Mouse (Mus musculus) limb, embryonic 12.5 days (tissue): ENCODE results near the gene Rbm19. TPM values are rescaled to one million over a fixed set of nuclear protein-coding genes. Genes with fewer than 3 reads are reported as not detected.

ENCODE experiments used
- ATAC-seq: fragments of 200-750 bp; cut with Nextera tagmentation; 2 replicates; pipeline ENCODE4 v1.8.0; 2017; ENCODE audit warnings: low read depth, moderate TSS enrichment; ENCODE audit not compliant: insufficient number of reproducible peaks, insufficient read depth, low FRiP score, low TSS enrichment
- H3K27ac ChIP-seq: fragments of 300-500 bp; sonication (generic); 2 replicates; pipeline ENCODE4 v1.5.1; 2016; ENCODE audit warnings: mild to moderate bottlenecking, moderate library complexity
- H3K27me3 ChIP-seq: fragments of 300-500 bp; sonication (generic); 2 replicates; pipeline ENCODE4 v1.6.1; 2016; ENCODE audit warnings: mild to moderate bottlenecking, moderate library complexity
- H3K36me3 ChIP-seq: fragments of 300-500 bp; sonication (generic); 2 replicates; pipeline ENCODE4 v1.6.1; 2016; ENCODE audit warnings: mild to moderate bottlenecking, moderate library complexity
- H3K4me1 ChIP-seq: fragments of 300-500 bp; sonication (generic); replicated peaks from 2 replicates; pipeline ENCODE4 v1.6.1; 2016
- H3K4me2 ChIP-seq: fragments of 300-500 bp; sonication (generic); 2 replicates; pipeline ENCODE4 v1.6.1; 2016; ENCODE audit warnings: mild to moderate bottlenecking, moderate library complexity
- H3K4me3 ChIP-seq: fragments of 300-500 bp; sonication (generic); replicated peaks from 2 replicates; pipeline ENCODE4 v1.5.1; 2016; ENCODE audit warnings: mild to moderate bottlenecking
- H3K9ac ChIP-seq: fragments of 300-500 bp; sonication (generic); replicated peaks from 2 replicates; pipeline ENCODE4 v1.6.1; 2016; ENCODE audit warnings: mild to moderate bottlenecking, moderate library complexity
- H3K9me3 ChIP-seq: fragments of 300-500 bp; sonication (generic); 2 replicates; pipeline ENCODE4 v1.6.1; 2016; ENCODE audit warnings: mild to moderate bottlenecking, moderate library complexity
- WGBS: fragments of 180-500 bp; shearing (Covaris S2); methylation state at CpG from one replicate; pipeline ENCODE4 v1.1.7; 2016; 5-methylcytosine and 5-hydroxymethylcytosine counted together
- polyA plus RNA-seq: library from polyadenylated mRNA; unstranded; fragments of >200 nt; fragmentation: Nextera tagmentation; extraction: Ambion mirVana; gene quantifications from 2 replicates; pipeline ENCODE4 v1.2.1, GENCODE M21; 2016

The Rbm19 gene
- polyA plus RNA-seq, 1 experiment from 2014 or later: 31.1 TPM

- Histone ChIP-seq H3K27me3 (no peaks in the 10 kb centered on the region), H3K4me3 (no peak overlapping the region), H3K9me3 (no peaks in the 10 kb centered on the region), H3K9ac (no peak overlapping the region), H3K4me2 (no peak overlapping the region), H3K27ac (no peak overlapping the region), H3K4me1 (no peaks in the 10 kb centered on the region), H3K36me3 (peaks cover 78% of the 10 kb centered on the region)
- 42% methylated on average over 6 of the region's 6 CpGs for WGBS
- ATAC-seq: no peak
Observed at GRCm38 (mm10) chr5:120134000-120134399, 17.7 kb downstream of the Rbm19 start.

GRCm38 (mm10) chr5:120135337-120135736 is 19.1 kb downstream of the Rbm19 start:
- Histone ChIP-seq H3K27ac (no peak overlapping the region), H3K9me3 (no peaks in the 10 kb centered on the region), H3K27me3 (no peaks in the 10 kb centered on the region), H3K4me2 (no peak overlapping the region), H3K4me1 (no peaks in the 10 kb centered on the region), H3K36me3 (peaks cover 70% of the 10 kb centered on the region), H3K4me3 (no peak overlapping the region), H3K9ac (no peak overlapping the region)
- 91% methylated on average over 14 of the region's 14 CpGs for WGBS
- no peak for ATAC-seq

DNA sequence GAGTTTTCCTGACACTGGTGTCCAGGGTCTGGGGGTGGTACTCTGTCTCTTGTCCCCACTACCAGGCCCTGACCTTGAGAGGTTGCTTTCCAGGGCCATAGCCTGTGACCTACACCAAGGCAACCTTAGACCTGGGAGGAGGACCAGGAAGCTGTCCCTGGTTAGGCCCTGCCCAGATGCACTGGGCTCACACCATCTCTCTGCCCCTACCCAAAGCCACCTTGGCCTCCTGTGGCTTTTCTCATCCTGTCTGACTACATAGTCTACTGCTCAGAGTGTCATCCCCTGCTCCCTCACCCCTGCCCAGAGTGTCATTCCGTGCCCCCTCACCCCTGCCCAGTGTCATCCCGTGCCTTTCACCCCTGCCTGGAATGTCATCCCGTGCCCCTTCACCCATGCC is 19.6 kb downstream of the Rbm19 start:
- H3K27me3 ChIP-seq: no peaks in the 10 kb centered on the region
- H3K4me2 ChIP-seq: no peak overlapping the region
- H3K9ac ChIP-seq: no peak overlapping the region
- WGBS: 86% methylated on average over 3 of the region's 3 CpGs
- no peak overlapping the region for H3K27ac ChIP-seq
- peaks cover 70% of the 10 kb centered on the region for H3K36me3 ChIP-seq
- no peaks in the 10 kb centered on the region for H3K9me3 ChIP-seq
- H3K4me1 ChIP-seq: no peaks in the 10 kb centered on the region
- no peak for ATAC-seq
- no peak overlapping the region for H3K4me3 ChIP-seq

DNA sequence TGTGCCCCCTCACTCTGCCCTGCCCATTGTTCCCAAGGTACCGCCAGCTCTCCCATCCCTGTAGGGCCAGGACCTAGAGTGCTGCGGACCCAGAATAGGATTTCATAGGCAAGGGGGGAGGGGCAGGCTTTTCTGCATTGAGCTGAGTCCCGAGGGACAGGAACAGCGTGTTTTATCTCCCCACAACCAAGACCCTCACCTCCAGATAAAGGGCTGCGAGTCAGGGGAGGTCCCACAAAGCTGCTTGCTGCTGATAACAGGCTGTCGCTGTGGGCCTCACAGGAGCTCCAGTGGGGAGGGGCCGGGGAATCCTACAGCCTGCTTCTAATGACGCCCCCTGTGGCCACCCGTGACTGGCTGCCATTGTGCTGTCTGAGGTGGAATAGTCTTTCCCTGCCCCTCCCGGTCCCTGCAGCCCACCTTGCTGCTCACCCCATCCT is 20.0 kb downstream of the Rbm19 start:
- Histone ChIP-seq H3K4me2 (no peak overlapping the region), H3K4me1 (no peaks in the 10 kb centered on the region), H3K9me3 (no peaks in the 10 kb centered on the region), H3K27ac (no peak overlapping the region), H3K27me3 (no peaks in the 10 kb centered on the region), H3K36me3 (peaks cover 70% of the 10 kb centered on the region), H3K4me3 (no peak overlapping the region), H3K9ac (no peak overlapping the region)
- 63% methylated on average over 10 of the region's 10 CpGs for WGBS
- ATAC-seq: no peak

DNA sequence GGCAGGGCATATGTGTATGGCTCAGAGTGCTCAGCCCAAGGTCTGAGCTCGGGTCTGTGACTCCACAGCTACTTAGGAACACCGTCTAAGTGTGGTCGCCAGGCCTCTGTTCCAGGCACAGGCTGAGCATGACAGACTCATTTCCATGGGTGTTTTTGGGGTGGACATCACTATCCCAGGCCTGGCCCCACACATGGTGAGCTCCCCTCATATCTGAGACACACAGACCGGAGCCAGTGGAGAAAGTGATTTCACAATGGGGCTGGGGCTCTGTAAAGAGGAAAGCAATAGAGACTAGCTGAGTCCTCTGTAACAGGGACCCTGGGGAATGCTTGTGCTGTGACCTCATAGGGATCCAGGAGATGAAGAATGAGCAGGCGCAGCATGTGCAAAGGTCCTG is 20.8 kb downstream of the Rbm19 start:
- no peaks in the 10 kb centered on the region for H3K4me1 ChIP-seq
- no peak overlapping the region for H3K9ac ChIP-seq
- no peak overlapping the region for H3K27ac ChIP-seq
- H3K27me3 ChIP-seq: no peaks in the 10 kb centered on the region
- H3K4me2 ChIP-seq: no peak overlapping the region
- ATAC-seq: no peak
- peaks cover 70% of the 10 kb centered on the region for H3K36me3 ChIP-seq
- no peak overlapping the region for H3K4me3 ChIP-seq
- WGBS: 95% methylated on average over 5 of the region's 5 CpGs
- no peaks in the 10 kb centered on the region for H3K9me3 ChIP-seq

GRCm38 (mm10) chr5:120137846-120138245 is 21.6 kb downstream of the Rbm19 start:
- H3K4me2 ChIP-seq: no peak overlapping the region
- no peak overlapping the region for H3K9ac ChIP-seq
- H3K4me1 ChIP-seq: no peaks in the 10 kb centered on the region
- H3K9me3 ChIP-seq: no peaks in the 10 kb centered on the region
- no peaks in the 10 kb centered on the region for H3K27me3 ChIP-seq
- WGBS: 97% methylated on average over 1 of the region's 1 CpGs
- no peak overlapping the region for H3K4me3 ChIP-seq
- no peak for ATAC-seq
- no peak overlapping the region for H3K27ac ChIP-seq
- peaks cover 68% of the 10 kb centered on the region for H3K36me3 ChIP-seq

DNA sequence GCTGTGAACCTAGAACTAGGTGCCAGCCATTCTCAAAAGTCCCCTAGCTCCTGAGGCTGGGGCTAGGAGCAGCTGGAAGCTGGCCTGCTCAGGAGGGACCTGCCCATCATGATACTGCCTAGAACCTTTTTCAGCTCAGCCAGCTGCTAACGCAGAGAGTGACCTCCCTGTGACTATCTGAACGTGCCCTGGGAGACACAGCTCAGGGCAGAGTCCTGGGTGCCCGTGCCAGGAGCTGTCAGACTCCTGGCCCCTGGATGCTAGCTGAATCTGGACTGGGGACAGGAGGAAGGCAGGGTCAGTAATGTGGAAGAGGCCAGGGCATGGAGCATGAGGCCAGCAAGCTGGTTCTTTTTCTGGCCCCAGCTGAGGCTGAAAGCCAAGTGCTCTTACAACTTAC is 22.1 kb downstream of the Rbm19 start:
- H3K9me3 ChIP-seq: no peaks in the 10 kb centered on the region
- H3K9ac ChIP-seq: no peak overlapping the region
- H3K27ac ChIP-seq: no peak overlapping the region
- peaks cover 64% of the 10 kb centered on the region for H3K36me3 ChIP-seq
- H3K4me2 ChIP-seq: no peak overlapping the region
- WGBS: 88% methylated on average over 3 of the region's 3 CpGs
- no peaks in the 10 kb centered on the region for H3K27me3 ChIP-seq
- ATAC-seq: no peak
- no peak overlapping the region for H3K4me3 ChIP-seq
- no peaks in the 10 kb centered on the region for H3K4me1 ChIP-seq

GRCm38 (mm10) chr5:120139224-120139623 is 23.0 kb downstream of the Rbm19 start:
- Histone ChIP-seq H3K9ac (no peak overlapping the region), H3K27ac (no peak overlapping the region), H3K9me3 (no peaks in the 10 kb centered on the region), H3K27me3 (no peaks in the 10 kb centered on the region), H3K4me3 (no peak overlapping the region), H3K4me1 (no peaks in the 10 kb centered on the region), H3K4me2 (no peak overlapping the region), H3K36me3 (peaks cover 66% of the 10 kb centered on the region)
- 61% methylated on average over 8 of the region's 8 CpGs for WGBS
- ATAC-seq: no peak

DNA sequence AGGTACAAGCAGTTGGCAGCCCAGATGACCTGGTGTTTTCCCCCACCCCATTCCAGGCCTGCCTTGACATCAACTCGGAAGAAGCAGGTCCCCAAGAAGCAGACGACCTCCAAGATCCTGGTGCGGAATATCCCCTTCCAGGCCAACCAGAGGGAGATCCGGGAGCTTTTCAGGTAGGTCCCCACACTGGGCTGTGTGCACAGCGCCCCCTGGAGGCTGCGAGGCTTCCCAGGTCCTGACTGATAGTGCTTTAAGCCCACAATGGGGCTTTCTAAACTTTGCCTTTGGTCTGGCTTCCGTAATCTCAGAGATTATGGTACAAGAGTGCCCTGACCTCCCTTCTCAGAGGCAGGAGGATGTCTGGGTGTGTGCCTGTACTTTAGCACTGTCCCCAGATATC is 27.7 kb downstream of the Rbm19 start:
- H3K27ac ChIP-seq: no peak overlapping the region
- no peak overlapping the region for H3K4me2 ChIP-seq
- no peak overlapping the region for H3K9ac ChIP-seq
- WGBS: 59% methylated on average over 7 of the region's 7 CpGs
- peaks cover 12% of the 10 kb centered on the region for H3K4me1 ChIP-seq
- no peak overlapping the region for H3K4me3 ChIP-seq
- peaks cover 67% of the 10 kb centered on the region for H3K36me3 ChIP-seq
- no peak for ATAC-seq
- no peaks in the 10 kb centered on the region for H3K27me3 ChIP-seq
- no peaks in the 10 kb centered on the region for H3K9me3 ChIP-seq

DNA sequence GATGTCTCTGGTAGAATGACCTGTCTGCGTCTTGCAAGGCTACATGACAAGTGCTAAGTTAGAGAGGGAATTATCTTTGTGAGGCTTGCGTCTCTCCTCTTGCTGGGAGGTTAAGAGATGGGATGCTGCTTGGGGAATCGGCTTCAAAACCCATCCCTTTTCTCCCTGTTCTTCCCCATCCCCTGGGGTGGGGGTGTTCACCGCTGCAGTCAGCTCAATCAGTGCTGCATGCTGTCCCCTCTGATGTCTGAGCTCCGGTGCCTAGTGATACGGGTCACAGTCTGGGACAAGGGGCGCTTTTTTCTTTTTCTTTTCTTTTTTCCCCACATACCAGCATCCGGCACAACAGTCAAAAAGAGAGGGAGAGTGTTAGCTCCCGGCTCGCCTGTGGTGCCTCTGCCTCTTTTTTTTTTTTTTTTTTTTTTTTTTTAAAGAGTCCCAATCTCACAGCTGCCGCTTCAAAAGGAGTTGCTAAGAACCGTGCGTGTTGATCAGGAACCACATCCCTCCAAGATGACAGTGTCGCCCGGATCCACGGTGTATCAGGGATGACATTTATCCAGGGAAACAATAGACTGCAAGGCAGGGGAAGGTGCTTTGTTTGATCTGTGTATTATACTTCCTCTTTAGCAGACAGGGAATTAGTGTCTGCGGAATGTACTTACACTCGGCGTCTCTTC is 29.2 kb downstream of the Rbm19 start:
- 92% methylated on average over 19 of the region's 19 CpGs for WGBS
- Histone ChIP-seq H3K36me3 (peaks cover 72% of the 10 kb centered on the region), H3K9ac (no peak overlapping the region)

DNA sequence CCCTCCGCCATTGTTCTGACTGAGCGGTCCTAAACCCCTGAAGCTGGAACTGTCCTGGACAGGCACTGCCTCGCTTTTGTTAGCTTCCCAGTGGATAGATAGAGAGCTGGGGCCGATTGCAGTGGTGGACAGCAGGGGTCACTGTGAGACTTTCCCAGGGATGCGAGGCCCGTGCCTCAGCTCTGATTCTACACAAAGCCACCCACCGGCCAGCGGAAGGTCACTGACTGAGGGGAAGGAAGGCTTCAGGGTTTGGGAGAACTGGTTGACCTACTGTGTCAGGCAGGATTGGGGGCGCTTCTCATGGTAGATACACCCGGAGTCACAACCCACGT is 29.8 kb downstream of the Rbm19 start:
- ATAC-seq: no peak
- Histone ChIP-seq H3K27ac (no peak overlapping the region), H3K4me2 (no peak overlapping the region), H3K4me3 (no peak overlapping the region), H3K36me3 (peaks cover 72% of the 10 kb centered on the region), H3K4me1 (peaks cover 12% of the 10 kb centered on the region), H3K27me3 (no peaks in the 10 kb centered on the region), H3K9me3 (no peaks in the 10 kb centered on the region), H3K9ac (no peak overlapping the region)
- 67% methylated on average over 11 of the region's 11 CpGs for WGBS

More for the DNA sequence above, 29.2 kb downstream of the Rbm19 start:
- Histone ChIP-seq H3K4me3 (no peak overlapping the region), H3K9me3 (no peaks in the 10 kb centered on the region), H3K4me2 (no peak overlapping the region), H3K4me1 (peaks cover 12% of the 10 kb centered on the region), H3K27me3 (no peaks in the 10 kb centered on the region), H3K27ac (no peak overlapping the region)
- ATAC-seq: no peak

GRCm38 (mm10) chr5:120146909-120147308 is 30.6 kb downstream of the Rbm19 start:
- 51% methylated on average over 3 of the region's 3 CpGs for WGBS
- Histone ChIP-seq H3K9ac (peak overlapping the region; percentile 28; the same call in 1 of the 2 replicates), H3K9me3 (no peaks in the 10 kb centered on the region), H3K27ac (0 out of 2 replicates have a peak overlapping the region, but pooled peaks have one; percentile 4), H3K4me3 (no peak overlapping the region), H3K4me1 (peaks cover 12% of the 10 kb centered on the region), H3K27me3 (no peaks in the 10 kb centered on the region), H3K4me2 (no peak overlapping the region), H3K36me3 (peaks cover 68% of the 10 kb centered on the region)
- no peak for ATAC-seq
